Mouse (Mus musculus) embryonic fibroblast, embryonic 13.5 days (primary cell): ENCODE data around the gene Gabra6. TPM values are rescaled to one million over a fixed set of nuclear protein-coding genes. Genes with fewer than 3 reads are reported as not detected.

Experiments used
- H3K27ac ChIP-seq: 2 replicates; pipeline ENCODE4 v1.5.1; 2012; ENCODE audit warnings: low read length, control low read depth, inconsistent platforms; ENCODE audit not compliant: insufficient read depth
- H3K4me1 ChIP-seq: 2 replicates; pipeline ENCODE4 v1.6.1; 2011; ENCODE audit warnings: low read length; ENCODE audit not compliant: control insufficient read depth, insufficient read depth
- H3K4me3 ChIP-seq: 2 replicates; pipeline ENCODE4 v1.5.1; 2011; ENCODE audit warnings: mild to moderate bottlenecking, control low read depth, low read length; ENCODE audit not compliant: insufficient read depth
- CTCF ChIP-seq: IDR thresholded peaks from 2 replicates; pipeline ENCODE4 v1.5.1; 2011; ENCODE audit warnings: mild to moderate bottlenecking, control low read depth, low read length, moderate library complexity, borderline replicate concordance; ENCODE audit not compliant: insufficient read depth
- POLR2A ChIP-seq: IDR thresholded peaks from 2 replicates; pipeline ENCODE4 v1.6.1; 2011; ENCODE audit warnings: low read depth, mild to moderate bottlenecking, control low read depth, low read length, moderate library complexity
- polyA plus RNA-seq: library from polyadenylated mRNA; stranded (reverse); fragments of >200 nt; gene quantifications from 2 replicates; pipeline ENCODE4 v1.2.4, GENCODE M21; 2011; ENCODE audit warnings: low read depth; ENCODE audit not compliant: missing spikeins, insufficient read length

Gabra6 gene
- not detected in 2 replicates for polyA plus RNA-seq

GRCm38 (mm10) chr11:42320882-42321281, at the start of gene Gabra6:
Gene Gabra6 (minus strand): TSS chr11:42321072.
- H3K27ac ChIP-seq = no peak within 1 kb of the TSS
- no peak for TF ChIP-seq POLR2A
- no peak for TF ChIP-seq CTCF
- no peaks in the 10 kb centered on the region for H3K4me1 ChIP-seq
- no peak within 1 kb of the TSS for H3K4me3 ChIP-seq

- no peak overlapping the region for H3K4me3 ChIP-seq
- TF ChIP-seq CTCF = no peak
- no peak for TF ChIP-seq POLR2A
Observed at GRCm38 (mm10) chr11:42365544-42365943, 44.7 kb upstream of the Gabra6 start.

GRCm38 (mm10) chr11:42332121-42332520, 11.2 kb upstream of the Gabra6 start:
- no peak for TF ChIP-seq POLR2A
- no peak for TF ChIP-seq CTCF
- Histone ChIP-seq H3K4me1 (no peaks in the 10 kb centered on the region), H3K4me3 (no peak overlapping the region), H3K27ac (no peak overlapping the region)

More at GRCm38 (mm10) chr11:42365544-42365943, 44.7 kb upstream of the Gabra6 start:
- Histone ChIP-seq H3K27ac (no peak overlapping the region), H3K4me1 (no peaks in the 10 kb centered on the region)

- H3K27ac ChIP-seq = no peak overlapping the region
- no peak for TF ChIP-seq CTCF
- TF ChIP-seq POLR2A = no peak
- H3K4me3 ChIP-seq = no peak overlapping the region
Observed at GRCm38 (mm10) chr11:42326262-42326661, 5.4 kb upstream of the Gabra6 start.

GRCm38 (mm10) chr11:42321560-42321959, 688 bp upstream of the Gabra6 start:
- TF ChIP-seq CTCF = no peak
- no peak for TF ChIP-seq POLR2A
- no peaks in the 10 kb centered on the region for H3K4me1 ChIP-seq
- H3K27ac ChIP-seq = no peak overlapping the region
- H3K4me3 ChIP-seq = no peak overlapping the region

More at GRCm38 (mm10) chr11:42326262-42326661, 5.4 kb upstream of the Gabra6 start:
- no peaks in the 10 kb centered on the region for H3K4me1 ChIP-seq

- no peak overlapping the region for H3K27ac ChIP-seq
- TF ChIP-seq CTCF = no peak
- no peak for TF ChIP-seq POLR2A
- H3K4me3 ChIP-seq = no peak overlapping the region
- no peaks in the 10 kb centered on the region for H3K4me1 ChIP-seq
Observed at GRCm38 (mm10) chr11:42319521-42319920, 1.4 kb downstream of the Gabra6 start.

- TF ChIP-seq CTCF (no peak), POLR2A (no peak)
- Histone ChIP-seq H3K27ac (no peak overlapping the region), H3K4me3 (no peak overlapping the region), H3K4me1 (no peaks in the 10 kb centered on the region)
Observed at GRCm38 (mm10) chr11:42319101-42319500, 1.8 kb downstream of the Gabra6 start.

GRCm38 (mm10) chr11:42317985-42318384, 2.9 kb downstream of the Gabra6 start:
- TF ChIP-seq CTCF = no peak
- no peak for TF ChIP-seq POLR2A

GRCm38 (mm10) chr11:42314850-42315249, 6.0 kb downstream of the Gabra6 start:
- TF ChIP-seq CTCF = no peak
- no peak overlapping the region for H3K4me3 ChIP-seq
- H3K4me1 ChIP-seq = no peaks in the 10 kb centered on the region
- H3K27ac ChIP-seq = no peak overlapping the region

More at GRCm38 (mm10) chr11:42317985-42318384, 2.9 kb downstream of the Gabra6 start:
- Histone ChIP-seq H3K27ac (no peak overlapping the region), H3K4me1 (no peaks in the 10 kb centered on the region), H3K4me3 (no peak overlapping the region)

- TF ChIP-seq POLR2A = no peak
- TF ChIP-seq CTCF = no peak
- no peak overlapping the region for H3K27ac ChIP-seq
- H3K4me3 ChIP-seq = no peak overlapping the region
- no peaks in the 10 kb centered on the region for H3K4me1 ChIP-seq
Observed at GRCm38 (mm10) chr11:42310892-42311291, 10.0 kb downstream of the Gabra6 start.

GRCm38 (mm10) chr11:42309086-42309485, 11.8 kb downstream of the Gabra6 start:
- Histone ChIP-seq H3K4me1 (no peaks in the 10 kb centered on the region), H3K4me3 (no peak overlapping the region), H3K27ac (no peak overlapping the region)
- TF ChIP-seq POLR2A (no peak), CTCF (no peak)

GRCm38 (mm10) chr11:42306095-42306494, 14.8 kb downstream of the Gabra6 start:
- TF ChIP-seq POLR2A (no peak), CTCF (no peak)
- Histone ChIP-seq H3K4me3 (no peak overlapping the region), H3K27ac (no peak overlapping the region), H3K4me1 (no peaks in the 10 kb centered on the region)
